Mouse (Mus musculus) midbrain, embryonic 16.5 days (tissue): ENCODE measurements around the gene Mme. TPM values are rescaled to one million over a fixed set of nuclear protein-coding genes. Genes with fewer than 3 reads are reported as not detected.

Experiments used
- ATAC-seq: fragments of 200-750 bp; cut with Nextera tagmentation; 2 replicates; pipeline ENCODE4 v1.8.0; 2017; ENCODE audit warnings: moderate TSS enrichment
- H3K27ac ChIP-seq: fragments of 300-500 bp; sonication (generic); 2 replicates; pipeline ENCODE4 v1.5.1; 2014; ENCODE audit warnings: mild to moderate bottlenecking, low read length, mixed read lengths
- H3K27me3 ChIP-seq: fragments of 300-500 bp; sonication (generic); 2 replicates; pipeline ENCODE4 v1.6.1; 2014; ENCODE audit warnings: low read depth, low read length, mixed read lengths; ENCODE audit not compliant: control insufficient read depth, insufficient read depth
- H3K36me3 ChIP-seq: fragments of 300-500 bp; sonication (generic); 2 replicates; pipeline ENCODE4 v1.6.1; 2014; ENCODE audit warnings: mild to moderate bottlenecking, low read length, moderate library complexity, mixed read lengths; ENCODE audit not compliant: control insufficient read depth, insufficient read depth
- H3K4me1 ChIP-seq: fragments of 300-500 bp; sonication (generic); 2 replicates; pipeline ENCODE4 v1.6.1; 2014; ENCODE audit warnings: mild to moderate bottlenecking, low read length, mixed read lengths; ENCODE audit not compliant: control insufficient read depth, insufficient read depth
- H3K4me2 ChIP-seq: fragments of 300-500 bp; sonication (generic); 2 replicates; pipeline ENCODE4 v1.6.1; 2014; ENCODE audit warnings: mild to moderate bottlenecking, low read length, mixed read lengths
- H3K4me3 ChIP-seq: fragments of 300-500 bp; sonication (generic); 2 replicates; pipeline ENCODE4 v1.5.1; 2014; ENCODE audit warnings: low read depth, mild to moderate bottlenecking, low read length, moderate library complexity, mixed read lengths
- H3K9ac ChIP-seq: fragments of 300-500 bp; sonication (generic); 2 replicates; pipeline ENCODE4 v1.6.1; 2014; ENCODE audit warnings: low read depth, low read length, mixed read lengths
- H3K9me3 ChIP-seq: fragments of 300-500 bp; sonication (generic); replicated peaks from 2 replicates; pipeline ENCODE4 v1.6.1; 2014; ENCODE audit warnings: mild to moderate bottlenecking, low read length, mixed read lengths; ENCODE audit not compliant: control insufficient read depth, poor library complexity, severe bottlenecking
- WGBS: fragments of 180-500 bp; shearing (Covaris S2); extraction: QIAGEN DNeasy Blood & Tissue Kit; methylation state at CpG from one replicate; pipeline ENCODE4 v1.1.7; 2014; 5-methylcytosine and 5-hydroxymethylcytosine counted together
- polyA plus RNA-seq: library from polyadenylated mRNA; unstranded; fragments of >200 nt; fragmentation: Nextera tagmentation; extraction: Ambion mirVana; gene quantifications from 2 replicates; pipeline ENCODE4 v1.2.1, GENCODE M21; 2015

Gene Mme
- polyA plus RNA-seq, 1 experiment from 2014 or later = 2.3 TPM

DNA sequence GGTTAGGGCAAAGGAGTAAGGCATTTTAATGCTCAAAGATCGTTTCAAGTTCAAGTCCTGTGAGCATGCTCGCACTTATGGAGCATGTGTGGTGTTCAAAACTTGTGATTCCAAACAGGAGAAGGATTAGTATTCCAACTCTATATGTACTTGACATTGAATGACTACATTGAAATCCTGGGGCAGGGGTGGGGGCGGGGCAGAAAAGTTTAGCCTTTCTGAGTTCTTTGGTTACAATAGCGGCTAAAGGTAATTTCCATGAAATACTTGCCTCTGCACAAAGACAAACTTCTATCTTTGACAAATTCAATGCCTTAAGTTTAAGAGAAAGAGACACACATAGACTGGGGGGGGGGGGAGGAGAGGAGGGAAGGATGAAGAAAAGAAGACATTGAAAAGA lies 53.5 kb downstream of the Mme start:
- WGBS = 35% methylated on average over 4 of the region's 4 CpGs
- peak overlapping the region; percentile 76; the same call in 1 of the 2 replicates for H3K9ac ChIP-seq
- ATAC-seq = no peak

GRCm38 (mm10) chr3:63295237-63295636 lies 53.9 kb downstream of the Mme start:
- H3K4me2 ChIP-seq = peak overlapping the region; percentile 100
- H3K4me1 ChIP-seq = 0 out of 2 replicates have a peak, but pooled peaks cover 5% of the 10 kb centered on the region
- peak overlapping the region; percentile 81 for H3K4me3 ChIP-seq
- H3K27me3 ChIP-seq = no peaks in the 10 kb centered on the region
- no peaks in the 10 kb centered on the region for H3K36me3 ChIP-seq
- H3K27ac ChIP-seq = no peak overlapping the region
- WGBS = 0% methylated on average over 21 of the region's 21 CpGs
- no peaks in the 10 kb centered on the region for H3K9me3 ChIP-seq
- peak overlapping the region; percentile 76 for H3K9ac ChIP-seq
- peak; percentile 89 for ATAC-seq

More for the DNA sequence above, 53.5 kb downstream of the Mme start:
- H3K36me3 ChIP-seq = no peaks in the 10 kb centered on the region
- H3K27me3 ChIP-seq = no peaks in the 10 kb centered on the region
- no peaks in the 10 kb centered on the region for H3K9me3 ChIP-seq
- H3K4me1 ChIP-seq = 0 out of 2 replicates have a peak, but pooled peaks cover 5% of the 10 kb centered on the region
- peak overlapping the region; percentile 100 for H3K4me2 ChIP-seq
- peak overlapping the region; percentile 81 for H3K4me3 ChIP-seq
- no peak overlapping the region for H3K27ac ChIP-seq

DNA sequence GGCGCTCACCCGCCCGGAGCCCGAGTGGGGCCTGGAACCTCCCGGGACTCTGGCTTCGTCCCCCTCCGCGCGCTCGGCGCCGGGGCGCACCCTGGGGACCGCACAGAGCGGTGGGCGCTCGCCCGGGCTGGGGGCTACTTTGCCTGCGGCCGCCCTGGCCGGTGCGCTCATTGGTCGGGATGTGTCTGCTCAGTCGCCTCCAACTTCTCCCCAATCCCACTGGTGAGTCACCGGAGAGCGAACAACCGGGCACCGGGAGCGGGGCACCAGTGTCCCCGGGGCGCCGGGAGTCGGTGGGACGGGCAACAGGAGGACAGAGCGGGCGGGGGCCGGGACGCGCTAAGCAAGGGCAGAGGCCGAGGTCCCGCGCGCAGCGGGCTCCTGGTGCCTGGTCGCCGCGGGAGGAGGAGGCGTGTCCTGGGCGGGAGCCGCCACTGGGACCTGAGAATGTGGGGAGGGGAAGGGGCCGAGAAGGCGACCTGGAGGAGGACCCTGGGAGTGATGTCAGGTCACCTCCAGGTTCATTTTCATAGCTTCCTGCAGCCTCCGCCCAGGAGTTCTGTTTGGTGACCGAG lies 54.4 kb downstream of the Mme start:
- peak; percentile 88 for ATAC-seq
- Histone ChIP-seq H3K4me3 (peak overlapping the region; percentile 81), H3K27me3 (no peaks in the 10 kb centered on the region), H3K9ac (peak overlapping the region; percentile 76), H3K36me3 (no peaks in the 10 kb centered on the region), H3K27ac (no peak overlapping the region), H3K4me2 (peak overlapping the region; percentile 100), H3K9me3 (no peaks in the 10 kb centered on the region), H3K4me1 (0 out of 2 replicates have a peak, but pooled peaks cover 5% of the 10 kb centered on the region)
- WGBS = 0% methylated on average over 47 of the region's 54 CpGs

GRCm38 (mm10) chr3:63296411-63296810 lies 55.1 kb downstream of the Mme start:
- H3K4me1 ChIP-seq = 0 out of 2 replicates have a peak, but pooled peaks cover 5% of the 10 kb centered on the region
- no peak overlapping the region for H3K9ac ChIP-seq
- peak overlapping the region; percentile 81 for H3K4me3 ChIP-seq
- H3K36me3 ChIP-seq = no peaks in the 10 kb centered on the region
- peak; percentile 40; the same call in 1 of the 2 replicates for ATAC-seq
- 7% methylated on average over 12 of the region's 12 CpGs for WGBS
- H3K4me2 ChIP-seq = peak overlapping the region; percentile 100
- H3K9me3 ChIP-seq = no peaks in the 10 kb centered on the region
- H3K27me3 ChIP-seq = no peaks in the 10 kb centered on the region
- H3K27ac ChIP-seq = no peak overlapping the region

DNA sequence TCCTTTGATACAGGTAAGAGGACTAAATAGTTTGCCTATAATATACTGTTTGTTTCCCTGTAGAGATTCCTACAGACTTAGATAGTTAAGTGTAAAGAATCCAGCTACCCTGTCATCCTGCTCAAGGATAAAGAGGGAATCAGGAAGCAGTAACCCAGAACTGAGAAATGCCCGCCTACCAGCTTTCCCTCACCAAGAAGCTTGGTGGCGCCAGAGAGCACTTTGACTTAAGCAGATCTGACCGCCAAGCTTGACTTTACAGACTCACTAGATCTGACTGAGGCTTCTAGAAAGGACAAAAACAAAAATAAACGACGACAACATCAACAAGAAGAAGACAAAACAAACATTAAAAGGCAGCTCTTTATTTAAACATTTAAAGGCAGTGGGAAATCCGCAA lies 56.5 kb downstream of the Mme start:
- Histone ChIP-seq H3K9ac (no peak overlapping the region), H3K4me2 (no peak overlapping the region), H3K27ac (no peak overlapping the region), H3K36me3 (no peaks in the 10 kb centered on the region), H3K4me3 (no peak overlapping the region), H3K4me1 (0 out of 2 replicates have a peak, but pooled peaks cover 5% of the 10 kb centered on the region), H3K27me3 (no peaks in the 10 kb centered on the region), H3K9me3 (no peaks in the 10 kb centered on the region)
- ATAC-seq = peak; percentile 30; the same call in 1 of the 2 replicates
- 7% methylated on average over 6 of the region's 6 CpGs for WGBS

DNA sequence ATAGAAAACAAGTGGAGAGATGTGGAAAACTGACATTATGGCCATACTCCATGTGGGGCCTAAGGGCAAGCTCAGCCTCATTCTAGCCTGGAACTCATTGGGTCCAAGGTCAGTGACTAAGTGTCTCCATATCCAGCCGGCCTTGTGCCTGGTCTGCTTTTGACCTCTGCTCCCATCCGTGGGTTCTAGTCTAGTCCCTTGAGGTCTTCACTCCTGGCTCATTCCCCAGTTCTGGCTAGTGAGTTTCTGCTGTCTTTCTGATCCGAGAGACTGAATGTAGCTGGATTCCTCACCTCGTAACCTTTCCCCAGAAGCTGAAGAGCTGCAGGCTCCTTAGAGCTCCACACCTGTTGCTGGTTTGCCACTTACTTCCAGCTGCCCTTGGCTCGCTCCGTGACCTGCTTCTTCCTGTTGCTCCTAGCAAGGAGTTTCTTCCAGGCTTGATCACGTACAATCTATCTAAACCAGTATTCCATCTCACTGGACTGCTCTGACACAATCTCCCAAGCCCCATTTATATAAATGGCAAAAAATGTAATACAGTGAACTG lies 73.9 kb downstream of the Mme start:
- Histone ChIP-seq H3K9me3 (no peaks in the 10 kb centered on the region), H3K9ac (no peak overlapping the region), H3K27ac (no peak overlapping the region), H3K4me1 (no peaks in the 10 kb centered on the region), H3K4me3 (no peak overlapping the region), H3K36me3 (no peaks in the 10 kb centered on the region), H3K27me3 (no peaks in the 10 kb centered on the region), H3K4me2 (no peak overlapping the region)
- WGBS = 86% methylated on average over 7 of the region's 7 CpGs
- no peak for ATAC-seq

DNA sequence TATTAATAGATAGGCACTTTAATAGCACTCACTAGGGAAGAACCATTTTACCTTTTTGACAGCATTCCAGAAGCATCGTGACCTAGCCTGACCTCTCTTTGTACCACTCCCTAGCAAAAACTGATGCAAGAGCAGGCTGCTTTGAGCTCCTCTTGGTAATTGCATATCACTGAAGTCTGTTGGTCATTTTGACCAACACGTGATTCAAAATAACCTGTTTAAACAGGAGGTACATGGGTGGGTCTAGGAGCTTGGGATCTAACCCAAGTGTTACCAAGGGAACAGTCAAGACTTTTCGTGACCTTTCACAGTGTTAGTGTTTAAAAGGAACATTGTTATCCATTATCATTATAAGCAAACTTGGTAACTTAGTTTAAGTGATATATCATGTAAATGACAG lies 76.2 kb downstream of the Mme start:
- Histone ChIP-seq H3K9ac (no peak overlapping the region), H3K4me1 (no peaks in the 10 kb centered on the region), H3K36me3 (no peaks in the 10 kb centered on the region), H3K9me3 (no peaks in the 10 kb centered on the region), H3K27me3 (no peaks in the 10 kb centered on the region), H3K4me3 (no peak overlapping the region), H3K4me2 (no peak overlapping the region), H3K27ac (no peak overlapping the region)
- 79% methylated on average over 3 of the region's 3 CpGs for WGBS
- ATAC-seq = no peak

DNA sequence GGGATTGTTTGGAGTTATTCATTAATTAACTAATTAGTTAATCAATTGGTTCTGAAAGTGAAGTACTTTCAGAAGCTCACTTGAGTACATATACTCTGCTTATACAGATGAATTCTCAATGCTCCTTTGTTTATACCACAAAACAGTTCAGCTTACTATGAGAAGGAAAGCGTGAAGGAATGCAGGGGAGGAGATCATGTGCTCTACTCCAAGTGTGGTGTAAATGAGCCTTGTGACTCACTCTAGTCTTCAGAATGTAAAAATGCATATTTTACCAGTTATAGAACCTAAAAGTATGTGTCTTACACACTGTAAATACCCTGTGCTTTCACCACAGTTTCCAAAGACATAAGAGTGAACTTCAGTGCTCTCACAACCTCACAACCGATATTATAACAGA lies 84.3 kb downstream of the Mme start:
- no peak overlapping the region for H3K4me2 ChIP-seq
- H3K9me3 ChIP-seq = no peaks in the 10 kb centered on the region
- ATAC-seq = no peak
- no peak overlapping the region for H3K27ac ChIP-seq
- no peaks in the 10 kb centered on the region for H3K27me3 ChIP-seq
- H3K4me1 ChIP-seq = no peaks in the 10 kb centered on the region
- H3K4me3 ChIP-seq = no peak overlapping the region
- H3K36me3 ChIP-seq = no peaks in the 10 kb centered on the region
- H3K9ac ChIP-seq = no peak overlapping the region
- 77% methylated on average over 2 of the region's 2 CpGs for WGBS

DNA sequence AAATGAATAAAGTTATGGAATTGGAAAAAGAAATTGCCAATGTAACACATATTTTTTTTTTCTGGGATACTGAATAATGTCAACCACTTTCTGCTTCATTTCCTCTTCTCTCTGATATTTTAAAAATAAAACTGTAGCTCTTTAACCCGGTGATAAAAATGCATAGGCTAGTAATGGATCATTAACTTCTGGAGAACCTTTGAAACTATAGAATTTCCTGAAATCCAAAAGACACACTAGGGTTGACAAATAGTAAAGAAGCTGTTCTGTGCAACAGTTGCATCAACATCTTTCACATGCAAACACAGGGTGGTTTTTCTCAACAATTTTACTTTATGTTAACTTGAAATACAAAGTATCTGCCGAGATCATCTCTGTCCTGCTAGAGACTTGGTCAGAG lies 98.8 kb downstream of the Mme start:
- Histone ChIP-seq H3K4me3 (no peak overlapping the region), H3K36me3 (no peaks in the 10 kb centered on the region), H3K4me2 (no peak overlapping the region), H3K4me1 (no peaks in the 10 kb centered on the region), H3K27me3 (no peaks in the 10 kb centered on the region), H3K9ac (no peak overlapping the region), H3K9me3 (no peaks in the 10 kb centered on the region), H3K27ac (no peak overlapping the region)
- WGBS = 85% methylated on average over 2 of the region's 2 CpGs
- ATAC-seq = no peak
